Mouse (Mus musculus) heart, postnatal 14 days (tissue): ENCODE results near the gene Kpna7. TPM values are rescaled to one million over a fixed set of nuclear protein-coding genes. Genes with fewer than 3 reads are reported as not detected.
"Not testable (repeated sequence)": the region's sequence is repeated elsewhere in the genome, so short reads cannot be mapped to it uniquely, and the experiment has no call there.

Experiments
- DNase-seq, 2 experiments: peaks; one replicate each; pipeline ENCODE4 v3.0.0; 2021 to 2022
- intact Hi-C: fragments of 180-260 bp; cut with DNase I; formaldehyde crosslinking; loops from one replicate; pipeline ENCODE4 v1.15.1; 2025
- total RNA-seq, 2 experiments: library from RNA; stranded (reverse); gene quantifications; 2 replicates each; pipeline ENCODE4 v1.2.3; 2021

Gene Kpna7
- total RNA-seq, 2 experiments from 2014 or later: not detected

DNA sequence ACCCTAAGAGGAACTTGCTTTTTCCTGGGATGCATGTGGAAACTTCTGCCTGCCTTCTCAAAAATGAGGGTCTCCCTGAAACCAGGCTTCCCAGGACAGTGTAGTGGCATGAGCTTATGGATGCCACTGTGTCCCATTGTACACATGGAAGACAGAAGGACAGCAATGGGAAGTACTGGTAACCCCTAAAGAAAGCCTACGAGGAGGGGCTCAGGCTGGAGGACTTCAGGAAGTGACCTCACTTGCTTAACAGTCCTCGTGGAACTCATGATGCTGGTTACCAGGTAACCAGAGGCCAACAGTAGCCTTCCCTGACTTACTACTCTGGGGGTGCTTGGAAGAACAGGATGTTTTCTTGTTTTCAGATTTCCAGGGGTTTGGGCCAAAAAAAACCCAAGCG is 41.1 kb downstream of the Kpna7 start, which contains the start of gene 1700018F24Rik:
TSS of gene 1700018F24Rik (plus strand) at position 301 of the 400 bp plus-strand sequence.
- intact Hi-C loops, DNase-seq: not testable (repeated sequence)

DNA sequence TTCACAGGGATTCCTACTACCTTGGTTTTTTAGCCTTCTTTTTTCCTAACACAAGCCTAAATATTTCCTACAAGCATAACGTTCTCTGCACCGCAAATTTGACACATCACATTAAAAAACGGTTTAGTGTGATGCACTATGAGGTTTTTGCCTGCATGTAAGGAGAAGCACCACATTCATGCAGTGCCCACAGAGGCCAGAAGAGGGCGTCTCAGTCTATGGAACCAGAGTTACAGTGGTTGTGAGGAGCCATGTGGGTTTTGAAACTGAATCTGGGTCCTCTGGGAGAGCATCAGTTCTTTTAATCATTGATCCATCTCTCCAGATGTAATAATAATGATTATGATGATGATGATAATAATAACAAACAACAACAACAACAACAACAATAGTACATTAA is 42.2 kb downstream of the Kpna7 start:
- DNase-seq: peak in 1 of 2 experiments; percentile 11
- intact Hi-C loops: no loop called here

DNA sequence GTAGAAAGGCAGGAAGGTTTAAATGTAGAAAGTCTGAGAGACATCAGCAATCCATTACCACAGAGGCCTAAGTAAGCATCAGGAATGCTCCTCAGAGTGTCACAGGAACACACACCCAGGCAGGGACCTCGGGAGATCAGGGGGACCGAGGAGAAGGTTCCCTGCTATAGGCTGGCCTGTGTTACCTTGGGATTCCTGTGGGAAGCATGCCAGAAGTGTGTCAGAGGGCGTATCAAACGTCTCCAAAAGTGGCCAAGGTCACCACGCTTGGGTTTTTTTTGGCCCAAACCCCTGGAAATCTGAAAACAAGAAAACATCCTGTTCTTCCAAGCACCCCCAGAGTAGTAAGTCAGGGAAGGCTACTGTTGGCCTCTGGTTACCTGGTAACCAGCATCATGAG is 51.4 kb downstream of the Kpna7 start, which contains the start of gene Gm4871:
TSS of gene Gm4871 (minus strand) at position 364 of the 400 bp plus-strand sequence.
- not testable (repeated sequence) for DNase-seq

DNA sequence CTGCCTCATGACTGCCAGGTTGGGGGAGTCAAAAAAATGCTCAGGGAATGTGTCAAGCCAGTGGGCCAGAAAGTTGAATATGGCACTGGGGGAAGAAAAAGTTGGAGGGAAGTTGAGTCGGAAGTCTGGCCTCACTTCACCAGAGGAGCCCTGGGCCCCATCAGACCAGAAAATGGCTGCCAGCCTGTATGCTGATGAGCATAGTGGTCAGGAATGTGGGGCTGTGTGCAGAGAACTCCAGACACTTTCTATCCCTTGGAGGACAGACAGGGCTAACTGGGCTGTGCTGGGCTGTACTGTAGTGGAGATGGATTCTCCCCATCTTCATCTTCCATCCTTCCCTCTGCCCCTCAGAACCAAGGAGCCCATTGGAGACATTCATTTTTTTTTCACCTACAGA is 53.4 kb downstream of the Kpna7 start:
- intact Hi-C loops: not testable (repeated sequence)

More for the DNA sequence above, 51.4 kb downstream of the Kpna7 start, which contains the start of gene Gm4871:
- intact Hi-C loops: not testable (repeated sequence)

DNA sequence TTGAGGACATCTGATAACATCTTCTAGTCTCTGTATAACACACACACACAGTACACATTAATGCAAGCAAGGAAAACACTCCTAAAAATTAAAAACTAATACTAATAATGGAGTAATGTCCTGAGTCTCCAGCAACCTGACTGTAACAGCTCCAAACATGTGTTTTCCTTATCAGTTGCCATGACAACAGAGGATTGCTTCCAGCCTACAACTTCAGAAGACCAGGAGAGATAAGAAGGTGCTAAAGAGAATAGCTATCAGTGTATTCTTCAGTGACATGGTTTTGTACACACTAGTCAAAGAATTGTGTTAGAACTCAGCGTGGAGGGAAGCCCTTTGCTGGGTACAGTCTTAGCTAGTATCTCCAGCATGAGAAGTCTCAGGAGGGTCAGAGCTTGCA is 63.1 kb downstream of the Kpna7 start:
- intact Hi-C loops, DNase-seq: not testable (repeated sequence)

More for the DNA sequence above, 53.4 kb downstream of the Kpna7 start:
- DNase-seq: not testable (repeated sequence)

DNA sequence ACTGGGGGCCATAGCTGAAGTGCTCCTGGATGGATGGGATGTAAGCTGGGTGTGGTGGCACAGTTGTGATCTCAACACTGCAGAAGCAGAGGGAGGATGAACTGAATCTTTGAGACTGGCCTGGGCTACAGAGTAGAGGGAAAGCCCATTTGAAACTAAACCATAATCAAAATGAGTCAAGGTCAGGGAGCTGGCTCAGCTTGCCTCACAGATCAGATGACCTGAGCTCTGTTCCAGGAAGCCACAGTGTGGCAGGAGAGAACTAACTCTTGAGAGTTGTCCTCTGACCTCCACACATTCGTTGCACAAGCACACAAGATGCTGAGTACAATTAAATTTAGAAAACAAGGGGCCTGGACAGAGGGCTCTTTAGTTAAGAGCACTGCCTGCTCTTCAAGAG is 63.6 kb downstream of the Kpna7 start:
- DNase-seq, intact Hi-C loops: not testable (repeated sequence)

DNA sequence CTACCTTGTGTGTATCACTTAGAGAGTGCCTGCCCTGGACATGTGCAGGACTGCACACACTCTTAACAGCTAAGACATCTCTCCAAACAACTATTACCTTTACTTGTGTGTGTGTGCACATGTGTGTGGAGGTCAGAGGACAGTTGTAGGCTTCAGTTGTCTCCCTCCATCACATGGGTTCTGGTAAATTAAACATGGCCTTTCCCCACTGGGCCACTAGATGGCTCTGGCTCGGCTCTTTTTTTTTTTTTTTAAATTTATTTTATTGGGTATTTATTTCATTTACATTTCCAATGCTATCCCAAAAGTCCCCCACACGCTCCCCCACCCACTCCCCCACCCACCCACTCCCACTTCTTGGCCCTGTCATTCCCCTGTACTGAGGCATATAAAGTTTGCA is 67.1 kb downstream of the Kpna7 start:
- DNase-seq: not testable (repeated sequence)
- intact Hi-C loops: loop anchor here (5.0 kb wide), 1 partner anchor 51 kb away; no protein-coding TSS in a partner anchor

DNA sequence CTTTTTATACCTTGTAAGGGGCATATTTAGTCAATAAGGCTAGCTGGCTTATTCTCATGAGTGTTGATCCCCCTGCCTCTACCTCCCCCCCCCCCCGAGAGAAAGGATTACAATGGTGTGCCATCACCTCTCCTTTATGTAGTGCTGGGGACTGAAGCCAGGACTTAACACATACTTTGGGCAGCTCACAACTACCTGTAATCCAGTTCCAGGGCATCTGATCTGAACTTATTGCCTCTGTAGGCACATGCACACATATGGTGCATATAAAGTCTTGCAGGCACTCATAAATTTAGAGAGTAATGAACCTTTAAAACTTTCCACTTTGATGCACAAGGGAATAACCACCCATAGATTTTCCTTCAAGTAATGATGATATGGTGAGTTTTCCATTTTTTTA is 69.6 kb downstream of the Kpna7 start:
- intact Hi-C loops: no loop called here
- no peak for DNase-seq

DNA sequence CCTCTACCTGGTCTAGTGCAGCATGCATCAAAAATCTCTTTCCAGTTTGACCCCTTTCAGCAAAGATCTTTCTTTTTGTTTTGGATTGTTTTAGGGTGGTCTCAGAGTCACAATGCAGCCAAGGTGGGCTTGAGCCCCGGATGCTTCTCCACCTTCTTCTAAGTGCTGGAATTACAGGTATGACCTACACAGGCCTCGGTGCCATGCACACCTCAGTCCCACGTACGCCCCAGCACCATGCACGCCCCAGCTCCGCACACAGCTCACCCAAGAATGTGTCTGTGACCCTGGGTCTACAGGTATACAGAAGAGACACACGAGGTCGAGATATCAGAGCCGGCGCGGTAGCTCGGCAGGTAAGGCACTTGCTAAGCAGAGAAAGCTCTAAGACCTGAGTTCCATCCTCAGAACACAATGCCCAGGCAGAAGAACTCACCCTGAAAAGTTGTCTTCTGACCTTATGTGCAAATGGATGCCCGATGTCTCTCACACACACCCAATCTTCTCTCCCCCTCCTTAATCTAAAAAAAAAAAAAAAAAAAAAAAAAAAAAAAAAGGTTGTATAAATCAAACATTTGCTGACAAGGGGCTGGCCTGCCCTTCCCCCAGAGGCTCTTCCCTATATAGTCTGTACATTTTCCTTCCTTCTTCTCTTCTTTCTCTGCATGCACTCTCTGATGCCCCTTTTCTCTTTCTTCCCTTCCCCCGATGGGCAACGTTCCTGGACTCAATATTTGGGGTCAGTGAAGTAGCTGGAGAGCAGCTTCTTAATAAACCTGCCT is 74.8 kb downstream of the Kpna7 start:
- intact Hi-C loops: no loop called here
- no peak for DNase-seq

DNA sequence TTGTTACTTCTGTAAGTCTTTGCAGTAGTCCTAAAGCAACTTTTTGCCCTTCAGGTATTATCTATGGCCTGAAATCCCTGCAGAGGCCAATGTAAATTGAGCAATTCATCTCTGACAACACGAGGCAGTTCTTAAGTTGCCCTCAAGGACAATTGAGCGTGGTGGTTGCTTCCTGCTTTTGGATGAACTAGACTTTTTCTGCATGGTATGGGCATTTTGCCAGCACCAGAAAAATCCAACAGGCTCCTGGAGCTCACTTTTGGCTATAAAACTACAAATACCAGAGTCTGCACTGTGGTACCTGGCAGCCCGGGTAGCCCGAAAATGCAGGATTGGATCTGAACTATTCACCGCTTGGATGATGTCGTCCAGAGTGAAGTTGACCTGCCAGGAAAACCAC is 78.2 kb downstream of the Kpna7 start:
- intact Hi-C loops: no loop called here
- DNase-seq: no peak

DNA sequence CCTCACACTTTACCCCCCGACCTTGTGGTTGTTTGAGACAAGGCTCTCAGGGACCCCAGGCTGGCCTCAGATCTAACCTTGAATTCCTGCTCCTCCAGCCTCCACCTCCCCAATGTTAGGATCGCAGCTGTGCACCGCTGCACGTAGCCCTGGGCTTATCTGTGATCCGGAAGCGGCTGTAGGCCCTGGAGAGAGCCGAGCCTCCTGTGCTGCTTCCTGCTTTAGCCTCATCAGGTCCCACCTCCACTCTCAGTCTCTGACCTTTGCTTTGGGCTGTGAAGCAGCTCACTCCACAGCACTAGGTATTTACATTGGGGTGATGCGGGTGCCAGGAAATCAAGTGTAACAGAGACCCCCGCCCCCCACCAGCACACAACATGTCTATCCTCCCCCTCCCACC is 79.3 kb downstream of the Kpna7 start:
- intact Hi-C loops: loop anchor here (5.0 kb wide), 1 partner anchor 68 kb away; no protein-coding TSS in a partner anchor
- DNase-seq: no peak

DNA sequence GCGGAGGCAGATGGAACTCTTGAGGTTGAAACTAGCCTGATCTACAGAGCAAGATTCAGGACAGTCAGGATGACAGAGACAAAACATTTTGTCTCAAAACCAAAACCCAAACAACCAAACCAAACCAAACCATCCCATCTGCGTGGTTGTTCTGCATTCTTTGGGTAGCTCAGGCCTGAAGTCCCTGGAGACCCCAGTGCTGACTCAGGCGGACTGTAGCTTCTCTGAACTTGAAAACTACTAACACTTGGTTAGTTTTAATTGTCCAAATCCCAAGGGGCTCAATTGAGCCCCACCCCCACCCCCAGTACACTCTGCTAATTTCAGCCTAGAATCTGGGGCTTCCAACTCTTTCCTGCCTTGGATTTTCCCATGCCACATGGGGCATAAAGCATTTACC is 80.5 kb downstream of the Kpna7 start:
- intact Hi-C loops: loop anchor here (5.0 kb wide), 1 partner anchor 69 kb away; no protein-coding TSS in a partner anchor
- no peak for DNase-seq

DNA sequence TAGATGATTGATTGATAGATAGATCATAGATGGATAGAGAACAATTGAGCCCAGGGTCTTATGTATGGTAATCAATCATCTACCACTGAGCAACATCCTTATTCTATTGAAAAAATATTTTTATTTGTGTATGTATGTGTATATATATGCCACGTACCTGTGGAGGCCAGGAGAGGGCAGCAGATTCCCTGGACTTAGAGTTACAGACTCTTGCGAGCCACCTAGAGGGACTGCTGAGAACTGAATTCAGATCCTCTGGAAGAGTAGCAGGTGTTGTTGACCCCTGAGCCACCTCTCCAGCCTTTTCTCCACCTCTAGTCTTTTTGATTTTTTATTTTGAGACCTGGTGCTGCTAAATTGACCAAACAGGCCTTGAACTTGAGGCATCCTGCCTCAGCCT is 85.3 kb downstream of the Kpna7 start:
- no peak for DNase-seq
- intact Hi-C loops: no loop called here

DNA sequence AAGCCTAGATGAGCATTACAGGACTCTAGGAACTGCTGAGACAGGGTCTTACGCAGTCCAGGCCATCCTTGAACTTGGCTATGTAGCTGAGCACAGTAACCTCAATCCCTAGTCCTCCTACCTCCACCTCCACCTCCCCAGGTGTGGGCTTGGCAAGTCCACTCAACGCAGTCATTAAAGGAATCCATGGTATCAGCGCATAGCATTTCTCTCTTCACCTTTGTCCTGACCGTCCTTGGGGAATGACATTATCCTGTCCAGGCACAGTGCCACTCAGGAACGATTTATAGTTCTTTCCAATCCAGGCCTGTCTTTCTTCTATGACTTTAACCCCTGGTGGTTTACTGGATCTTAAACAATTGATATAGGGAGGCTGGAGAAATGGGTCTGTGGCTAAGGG is 93.3 kb downstream of the Kpna7 start:
- no peak for DNase-seq
- intact Hi-C loops: no loop called here

DNA sequence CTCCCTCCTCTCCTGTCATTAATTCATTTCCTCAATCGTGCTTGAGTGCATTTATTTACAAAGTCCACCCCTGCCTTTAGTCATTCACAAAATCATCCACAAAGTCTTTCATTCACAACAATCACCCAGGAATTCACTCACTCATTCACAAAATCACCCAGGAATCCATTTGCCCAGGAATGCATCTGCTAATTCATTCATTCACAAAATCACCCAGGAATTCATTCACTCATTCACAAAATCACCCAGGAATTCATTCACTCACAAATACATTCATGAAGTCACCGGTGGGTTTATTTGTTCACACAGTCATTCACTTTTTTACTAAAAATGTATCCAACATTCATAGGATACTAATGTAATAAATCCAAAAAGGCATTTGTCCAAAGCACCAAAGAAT is 93.8 kb downstream of the Kpna7 start:
- DNase-seq: no peak
- intact Hi-C loops: no loop called here

DNA sequence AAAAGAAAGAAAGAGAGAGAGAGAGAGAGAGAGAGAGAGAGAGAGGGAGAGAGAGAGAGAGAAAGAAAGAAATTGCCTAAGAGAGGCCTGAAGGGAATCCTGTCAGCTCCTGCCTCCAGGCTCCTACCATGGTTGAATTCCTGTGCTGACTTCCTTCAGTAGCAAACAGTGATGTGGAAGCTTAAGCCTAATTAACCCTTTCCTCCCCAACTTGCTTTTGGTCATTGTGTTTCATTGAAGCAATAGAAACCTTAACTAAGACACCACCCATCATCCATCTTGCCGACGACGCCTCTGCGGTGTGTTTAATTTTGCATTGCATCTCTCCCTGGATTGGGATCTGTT is 94.8 kb downstream of the Kpna7 start:
- intact Hi-C loops: loop anchor here (5.0 kb wide), 4 partner anchors 107 to 197 kb away; no protein-coding TSS in a partner anchor
- no peak for DNase-seq

DNA sequence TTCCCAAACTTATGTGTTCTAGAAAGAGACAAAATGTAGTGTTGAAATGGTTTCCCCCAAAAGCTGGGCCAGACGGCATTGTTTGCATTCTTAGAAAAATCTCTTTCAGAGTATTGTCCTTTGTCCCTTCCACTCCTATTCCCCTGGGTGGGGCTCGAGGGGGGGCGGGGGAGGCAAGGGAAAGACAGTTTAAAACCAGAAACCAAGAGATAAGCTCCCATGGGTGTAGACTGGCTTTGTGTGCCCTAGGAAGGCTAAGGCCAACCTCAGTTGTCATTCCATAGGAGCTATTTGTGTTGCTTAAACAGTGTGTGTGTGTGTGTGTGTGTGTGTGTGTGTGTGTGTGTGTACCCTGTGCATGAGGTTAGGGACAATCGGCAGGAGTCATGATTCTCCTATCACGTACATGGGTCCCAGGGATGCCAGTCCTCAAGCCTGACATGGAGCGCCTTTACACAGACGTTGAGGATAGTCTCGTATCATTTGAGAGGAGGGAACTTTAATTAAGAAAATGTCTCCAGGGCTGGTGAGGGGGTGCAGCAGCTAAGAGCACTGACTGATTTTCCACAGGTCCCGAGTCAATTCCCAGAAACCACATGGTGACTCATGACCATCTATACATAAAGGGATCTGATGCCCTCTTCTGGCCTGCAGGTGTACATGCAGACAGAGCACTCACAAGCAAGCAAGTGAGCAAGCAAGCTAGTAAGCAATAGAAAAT is 95.3 kb downstream of the Kpna7 start:
- intact Hi-C loops: loop anchor here (5.0 kb wide), 4 partner anchors 106 to 196 kb away; no protein-coding TSS in a partner anchor
- DNase-seq: peak; percentile 25 to 65

DNA sequence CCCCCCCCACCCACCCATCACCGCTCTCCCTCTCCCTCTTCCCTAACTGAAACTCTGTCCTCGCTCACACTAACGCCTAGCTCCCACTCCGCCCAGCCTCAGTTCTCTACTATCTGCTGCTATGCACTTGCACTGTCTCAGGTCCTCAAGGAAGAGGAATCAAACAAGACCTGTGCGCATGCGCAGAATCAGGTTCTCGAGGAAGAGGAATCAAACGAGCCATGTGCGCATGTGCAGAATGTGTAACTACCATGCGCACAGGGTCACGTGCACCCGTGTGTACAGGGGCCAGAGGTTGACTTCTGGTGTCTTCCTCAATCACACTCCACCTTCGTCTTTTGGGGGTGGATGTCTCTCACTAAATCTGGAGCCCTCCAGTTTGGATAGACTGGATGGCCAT is 96.3 kb downstream of the Kpna7 start:
- intact Hi-C loops: loop anchor here (5.0 kb wide), 4 partner anchors 105 to 195 kb away; no protein-coding TSS in a partner anchor

DNA sequence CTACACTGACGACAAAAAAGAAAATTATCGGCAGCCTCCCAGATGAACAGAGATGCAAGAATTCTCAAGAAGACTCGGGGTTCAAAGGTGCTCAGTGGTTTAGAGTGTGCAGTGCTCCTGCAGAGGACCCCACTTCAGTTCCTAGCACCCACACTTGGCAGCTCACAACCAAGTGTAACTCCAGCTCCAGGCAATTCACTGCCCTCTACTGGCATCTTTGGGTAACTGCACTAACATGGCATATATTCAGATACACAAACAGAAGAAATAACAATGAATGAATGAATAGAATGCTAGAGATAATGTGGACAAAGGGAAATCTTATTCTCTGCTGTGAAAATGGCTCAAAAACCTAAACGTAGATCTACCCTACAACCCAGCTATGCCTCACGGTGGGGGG is 99.0 kb downstream of the Kpna7 start:
- intact Hi-C loops: loop anchor here (2.0 to 5.0 kb wide), 5 partner anchors 80 to 193 kb away; no protein-coding TSS in a partner anchor
- no peak for DNase-seq

More for the DNA sequence above, 96.3 kb downstream of the Kpna7 start:
- no peak for DNase-seq

DNA sequence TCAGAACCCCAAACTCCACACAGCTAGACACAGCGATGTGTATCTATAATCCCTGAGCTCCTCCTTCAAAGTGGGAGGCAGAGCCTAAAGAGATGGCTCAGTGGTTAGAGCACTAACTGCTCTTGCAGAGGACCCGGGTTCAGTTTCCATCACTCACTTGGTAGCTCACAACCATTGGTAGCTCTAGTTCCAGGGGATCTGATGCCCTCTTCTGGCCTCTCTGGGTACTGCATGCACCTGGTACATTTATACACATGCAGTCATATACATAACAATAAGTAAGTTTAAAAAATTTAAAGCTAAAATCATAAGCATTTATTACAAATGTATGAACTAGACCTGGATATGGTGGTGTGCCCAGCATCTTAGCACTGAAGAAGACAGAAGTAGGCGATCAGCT is 100.6 kb downstream of the Kpna7 start:
- no peak for DNase-seq
- intact Hi-C loops: no loop called here

DNA sequence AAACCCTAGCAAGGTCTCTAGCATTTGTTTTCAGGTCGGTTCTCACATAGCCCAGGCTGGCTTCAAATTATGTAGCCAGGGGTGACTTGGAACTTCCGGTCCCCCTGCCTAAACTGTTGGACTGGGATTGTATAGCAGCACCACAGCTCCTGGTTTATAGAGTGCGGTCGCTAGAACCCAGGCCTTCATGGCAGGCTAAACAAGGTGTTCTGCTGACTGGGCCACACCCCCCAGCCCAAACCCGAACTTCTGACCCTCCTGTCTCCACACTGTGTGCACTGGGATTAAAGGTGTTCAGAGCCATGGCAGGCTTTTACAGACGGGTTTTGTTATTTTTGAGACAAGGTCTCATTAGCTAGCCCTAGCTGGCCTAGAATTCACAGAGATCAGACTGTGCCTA is 104.7 kb downstream of the Kpna7 start:
- intact Hi-C loops: no loop called here
- no peak for DNase-seq
